Mouse (Mus musculus): ENCODE results near the gene Rbm28.

GRCm38 (mm10) chr6:29168871-29169270, 4.1 kb upstream of the Rbm28 start:
- TF ChIP-seq POLR2A (IDR thresholded peaks at IDR 0.05; ENCODE audit: insufficient read depth, low read depth, low read length) (no peak), CTCF (IDR thresholded peaks at IDR 0.05) (no peak), EP300 (IDR thresholded peaks at IDR 0.05; ENCODE audit: insufficient read depth, low read depth, low read length) (no peak)

Measured in heart, adult 2 months (tissue).